Mouse (Mus musculus) right cerebral cortex, postnatal 25 days (tissue): Measurements from ENCODE around the gene Asic2.
A peak's percentile ranks its signal among the peaks of the same experiment; 100 is the strongest.

ENCODE experiments used
- DNase-seq: peaks from one replicate; pipeline ENCODE4 v3.0.0; 2022

Gene Asic2

DNA sequence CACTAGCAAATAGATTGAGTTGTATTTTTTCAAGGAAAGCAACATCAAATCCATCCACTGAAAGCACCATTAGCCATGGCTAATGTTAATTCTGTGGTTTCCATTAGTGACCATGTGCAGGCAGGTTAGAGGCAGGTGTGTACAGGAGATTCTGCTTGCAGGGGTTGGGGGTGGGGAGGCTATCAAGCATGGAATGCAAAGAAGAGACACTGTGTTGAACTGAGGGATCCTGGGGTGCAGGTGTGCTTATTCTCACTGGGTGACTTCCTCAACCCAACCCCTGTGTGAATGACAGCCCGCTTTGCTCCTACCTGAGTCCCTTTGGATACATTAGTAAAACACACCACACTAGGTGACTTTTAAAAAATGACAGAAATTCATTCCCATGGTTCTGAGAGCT is 20.2 kb downstream of the Asic2 start:
- no peak for DNase-seq

DNA sequence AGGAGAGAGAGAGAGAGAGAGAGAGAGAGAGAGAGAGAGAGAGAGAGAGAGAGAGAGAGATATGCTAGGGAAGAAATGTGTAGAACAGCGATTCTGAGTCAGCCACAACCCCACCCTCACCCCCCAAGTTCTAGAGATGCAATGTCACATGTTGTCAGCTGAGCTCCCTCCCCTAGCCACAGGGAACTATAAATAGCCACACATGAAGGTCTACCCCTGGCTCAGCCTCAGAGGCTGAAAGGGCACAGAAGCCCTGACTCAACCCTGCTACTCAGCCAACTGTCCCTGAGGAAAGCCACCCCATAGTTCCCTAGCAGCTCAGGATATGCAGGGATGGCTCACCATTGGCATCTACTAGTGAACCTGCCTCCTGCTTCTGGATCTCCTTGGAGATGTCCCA is 26.1 kb downstream of the Asic2 start:
- DNase-seq = no peak

DNA sequence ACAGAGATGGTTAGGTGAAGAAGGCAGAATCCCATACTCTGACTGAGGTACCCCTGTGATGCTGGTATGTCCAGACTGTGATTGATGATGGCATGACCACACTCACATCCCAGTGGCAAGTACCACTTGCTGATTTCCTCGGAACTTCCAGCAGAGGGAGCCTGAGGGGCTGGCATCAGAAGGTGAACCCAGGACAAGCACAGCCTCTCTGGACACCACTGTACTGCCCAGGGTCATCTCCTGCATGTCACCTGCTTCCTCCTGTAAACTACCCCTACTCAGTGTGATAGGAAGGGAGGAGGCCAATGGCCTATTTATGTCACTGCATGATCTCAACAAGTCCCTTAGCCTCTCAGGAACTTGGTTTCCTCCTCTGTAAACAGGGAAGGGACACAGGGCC is 27.3 kb downstream of the Asic2 start:
- DNase-seq = no peak

DNA sequence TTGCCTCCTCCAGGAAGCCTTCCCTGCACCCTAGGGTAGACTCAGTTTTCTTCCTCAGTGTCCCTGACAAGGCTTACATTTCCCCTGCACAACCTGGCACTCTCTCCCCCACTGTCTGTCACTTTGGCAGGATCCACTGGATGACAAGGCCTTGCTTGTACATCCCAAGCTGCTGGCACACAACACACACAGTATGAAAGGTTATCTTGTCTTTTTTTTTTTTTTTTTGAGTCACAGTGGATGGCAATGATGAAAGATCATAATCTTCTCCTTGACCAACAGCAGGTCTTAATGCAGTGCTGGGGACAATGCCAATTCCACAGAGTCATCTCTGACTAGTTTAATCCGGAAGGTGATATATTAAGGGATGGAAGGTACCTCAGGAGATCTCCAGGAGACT is 30.7 kb downstream of the Asic2 start:
- DNase-seq = no peak

DNA sequence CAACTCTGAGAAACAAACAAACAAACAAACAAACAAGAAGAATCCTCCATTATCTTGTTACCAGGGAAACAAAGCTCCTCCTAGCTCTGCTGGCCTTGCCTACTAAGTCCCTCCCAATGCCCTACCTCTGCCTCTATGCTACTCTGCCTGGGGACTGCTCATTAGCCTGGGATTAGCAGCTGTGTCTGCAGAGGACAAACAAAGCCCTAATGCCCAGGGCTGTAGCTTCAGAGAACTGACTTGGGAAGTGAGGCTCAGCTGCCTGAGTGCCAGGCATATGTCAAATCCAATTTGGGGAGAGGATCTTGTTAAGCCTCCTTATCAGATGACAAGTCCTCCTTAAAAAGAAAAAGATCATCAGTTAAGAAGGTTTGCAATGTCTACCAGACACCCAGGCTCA is 41.9 kb downstream of the Asic2 start:
- DNase-seq = no peak

DNA sequence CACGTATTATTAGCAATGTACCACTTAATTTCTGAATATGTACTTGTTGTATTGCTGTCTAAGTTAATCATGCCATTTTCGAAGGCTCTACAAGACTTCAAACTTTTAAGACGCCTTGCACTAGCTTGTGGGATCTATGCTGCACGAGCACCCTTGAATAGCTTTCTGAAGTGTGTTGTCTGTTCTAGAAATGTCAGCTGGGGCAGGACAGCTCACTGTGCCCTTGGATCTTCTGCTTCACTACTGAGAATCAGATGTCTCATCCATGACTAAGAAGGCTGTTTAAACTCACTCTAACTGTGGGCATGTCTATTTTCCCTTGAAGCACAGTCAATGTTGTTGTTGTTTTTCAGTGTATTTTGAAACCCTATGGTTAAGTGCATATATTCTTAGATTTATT is 44.6 kb downstream of the Asic2 start:
- no peak for DNase-seq

DNA sequence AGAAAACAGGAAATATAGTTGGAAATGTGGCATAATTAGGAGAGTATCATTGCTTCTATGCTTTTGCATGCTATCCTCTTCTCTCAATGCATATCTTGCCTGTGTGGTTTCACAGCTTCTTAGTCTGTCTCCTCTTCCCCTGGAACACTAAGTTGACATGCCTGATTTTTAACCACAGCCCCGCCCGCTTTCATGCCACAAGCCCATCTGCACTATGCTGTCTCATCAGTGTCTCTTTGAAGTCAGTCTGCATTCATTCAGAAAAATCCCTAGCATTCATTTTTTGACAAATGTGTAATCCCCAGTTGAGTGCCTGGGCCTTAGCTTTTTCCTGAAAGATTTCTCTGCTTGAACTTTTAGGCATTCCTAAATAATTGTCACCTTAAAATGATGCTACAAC is 45.2 kb downstream of the Asic2 start:
- DNase-seq = no peak

DNA sequence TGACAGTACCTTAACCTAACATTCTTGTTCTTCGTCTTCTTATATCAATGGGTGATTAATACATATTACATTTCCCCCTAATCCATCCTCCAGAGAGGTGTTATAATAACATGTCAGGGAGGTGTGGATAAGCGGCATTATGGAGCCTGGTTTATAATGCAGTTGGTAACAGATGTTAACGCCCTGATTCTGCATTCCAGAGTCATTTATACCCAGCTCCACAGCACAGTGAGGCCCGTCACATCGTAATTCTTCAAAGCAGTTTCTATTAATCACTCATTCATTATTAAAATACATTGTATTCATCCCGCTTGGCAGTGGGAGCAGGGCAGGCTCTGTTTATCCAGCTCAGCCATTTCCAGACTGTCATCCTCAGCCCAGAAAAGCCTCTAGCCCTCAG is 52.8 kb downstream of the Asic2 start:
- DNase-seq = no peak

DNA sequence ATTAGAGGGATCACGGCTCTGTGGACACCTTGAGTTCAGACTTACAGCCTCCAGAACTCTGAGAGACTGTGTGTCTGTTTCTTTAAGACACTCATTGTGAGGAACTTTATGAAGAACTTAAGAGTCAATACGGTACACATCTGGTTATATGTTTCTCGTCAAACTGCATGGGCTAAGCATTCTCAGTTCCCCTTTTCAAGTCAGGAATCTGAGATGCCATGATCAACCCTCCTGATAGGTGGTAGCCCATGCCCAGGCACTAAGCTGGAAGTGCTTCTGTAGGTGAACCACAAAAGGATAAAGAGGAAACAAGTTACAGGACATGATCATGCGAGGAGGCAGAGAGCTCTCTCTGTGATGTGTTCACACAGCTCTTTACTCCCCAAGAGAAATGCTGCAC is 55.2 kb downstream of the Asic2 start:
- no peak for DNase-seq

DNA sequence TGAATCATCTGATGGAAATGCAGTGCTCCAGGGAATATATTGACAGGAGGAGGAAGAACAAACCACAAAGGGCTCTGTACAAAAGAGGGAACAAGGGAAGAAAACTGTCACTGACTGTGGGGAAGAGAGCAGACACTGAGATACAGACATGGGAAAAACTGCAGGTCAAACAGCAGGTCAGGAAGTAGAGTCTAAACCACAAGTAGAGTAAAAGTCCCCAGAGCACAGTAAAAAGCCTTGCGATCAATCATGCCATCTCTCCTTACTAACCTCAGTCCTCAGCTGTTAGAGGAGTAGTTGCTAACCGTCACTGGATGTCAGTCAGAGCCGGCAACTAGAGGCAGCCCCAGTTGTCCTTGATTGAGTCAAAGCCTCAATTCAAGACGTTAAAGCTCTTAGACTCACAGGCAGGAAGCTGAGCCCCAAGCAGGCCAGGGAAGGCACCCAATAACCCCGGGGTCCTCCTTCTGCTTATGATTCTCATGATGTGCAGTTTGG is 58.8 kb downstream of the Asic2 start:
- DNase-seq = no peak

DNA sequence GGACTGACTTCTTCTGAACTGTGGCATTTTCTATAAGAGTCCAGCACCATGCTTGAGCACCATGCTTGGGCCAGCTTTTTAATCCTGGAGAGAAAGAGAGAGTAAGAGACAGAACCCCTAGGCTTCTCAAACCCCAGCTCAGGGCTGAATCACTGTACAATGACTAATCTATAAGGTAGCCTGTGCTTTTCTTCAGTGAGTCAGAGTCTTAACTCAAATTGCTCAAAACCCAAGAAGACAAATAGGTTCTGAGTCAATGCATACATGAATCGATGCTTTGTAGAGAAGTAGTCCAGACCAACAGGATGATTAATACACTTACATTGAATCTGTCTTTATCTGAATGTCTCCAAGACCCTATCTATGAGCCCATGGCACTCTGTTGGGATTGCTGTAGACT is 59.5 kb downstream of the Asic2 start:
- no peak for DNase-seq

DNA sequence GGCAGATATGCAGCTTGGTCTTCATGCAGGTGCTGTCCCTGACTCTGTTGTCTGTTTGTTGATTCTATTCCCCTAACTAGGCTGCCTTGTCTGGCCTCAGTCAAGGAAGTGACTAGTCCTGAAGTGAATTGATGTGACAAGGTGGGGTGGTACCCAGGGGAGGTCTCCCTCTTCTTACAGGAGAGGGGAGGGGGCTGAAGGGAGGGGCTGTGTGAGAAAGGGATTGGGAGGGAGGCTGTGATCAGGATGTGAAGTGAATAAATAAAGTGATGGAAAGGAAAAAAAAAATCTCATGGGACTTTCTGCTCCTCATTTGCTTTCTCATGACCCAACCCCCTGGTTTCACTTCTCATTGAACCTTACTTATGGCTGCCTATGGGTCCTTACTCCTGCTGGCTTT is 65.9 kb downstream of the Asic2 start:
- no peak for DNase-seq

DNA sequence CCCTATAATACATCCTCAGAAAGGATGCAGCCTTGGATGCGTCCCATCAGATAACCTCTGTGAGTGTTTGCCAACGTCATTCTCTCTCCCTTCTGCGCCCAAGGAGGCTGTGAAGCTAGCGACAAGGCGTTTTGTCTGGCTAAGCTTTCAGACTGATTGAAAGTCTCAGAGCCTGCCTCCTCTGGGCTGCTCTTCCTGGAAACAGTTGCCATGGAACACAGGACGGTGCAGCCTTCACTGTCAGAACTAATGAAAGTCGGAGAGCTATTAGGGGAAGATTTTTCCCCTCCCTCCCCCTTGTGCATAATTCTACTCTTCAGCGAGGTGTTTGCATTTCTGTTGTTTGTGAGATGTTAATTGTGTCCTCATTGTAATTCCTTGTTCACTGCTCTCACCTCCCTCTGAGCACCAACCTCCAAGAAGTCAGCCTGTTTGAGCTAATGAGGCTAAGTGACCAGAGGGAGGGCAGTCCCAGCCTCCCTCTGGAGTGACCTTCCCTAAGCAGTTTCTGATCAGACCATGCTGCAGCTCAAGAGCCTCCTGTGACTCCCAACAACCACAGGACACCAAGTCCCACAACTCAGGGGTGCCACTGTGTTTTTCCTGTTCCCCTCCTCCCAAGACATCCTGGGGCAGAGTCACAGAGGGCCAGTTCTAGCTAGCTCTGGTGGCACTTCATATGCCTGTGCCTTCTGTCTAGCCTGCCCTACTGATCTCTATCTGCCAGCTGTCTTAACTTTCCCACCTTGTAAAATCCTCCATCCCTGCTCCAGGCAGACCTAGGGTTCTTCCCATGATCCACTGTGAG is 70.5 kb downstream of the Asic2 start:
- DNase-seq = peak; percentile 17

DNA sequence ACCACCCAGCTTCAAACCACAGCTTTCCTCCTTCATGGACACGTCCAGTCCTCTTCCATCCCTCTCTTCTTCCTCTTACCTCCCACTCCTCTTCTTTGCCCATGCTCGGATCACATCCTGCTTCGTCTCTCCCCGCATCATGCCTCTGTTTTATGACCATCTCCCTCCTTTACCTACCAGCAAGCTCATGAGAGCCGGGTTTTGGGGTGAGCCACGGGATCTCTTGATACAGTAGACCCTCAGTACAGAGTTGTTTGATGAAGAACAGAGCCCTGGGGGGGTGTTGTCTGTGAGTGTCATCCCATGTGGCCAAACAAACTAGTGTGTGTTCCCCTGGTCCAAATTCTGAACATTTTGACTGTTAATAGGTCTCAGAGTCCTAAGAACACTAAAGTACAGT is 71.7 kb downstream of the Asic2 start:
- DNase-seq = no peak

DNA sequence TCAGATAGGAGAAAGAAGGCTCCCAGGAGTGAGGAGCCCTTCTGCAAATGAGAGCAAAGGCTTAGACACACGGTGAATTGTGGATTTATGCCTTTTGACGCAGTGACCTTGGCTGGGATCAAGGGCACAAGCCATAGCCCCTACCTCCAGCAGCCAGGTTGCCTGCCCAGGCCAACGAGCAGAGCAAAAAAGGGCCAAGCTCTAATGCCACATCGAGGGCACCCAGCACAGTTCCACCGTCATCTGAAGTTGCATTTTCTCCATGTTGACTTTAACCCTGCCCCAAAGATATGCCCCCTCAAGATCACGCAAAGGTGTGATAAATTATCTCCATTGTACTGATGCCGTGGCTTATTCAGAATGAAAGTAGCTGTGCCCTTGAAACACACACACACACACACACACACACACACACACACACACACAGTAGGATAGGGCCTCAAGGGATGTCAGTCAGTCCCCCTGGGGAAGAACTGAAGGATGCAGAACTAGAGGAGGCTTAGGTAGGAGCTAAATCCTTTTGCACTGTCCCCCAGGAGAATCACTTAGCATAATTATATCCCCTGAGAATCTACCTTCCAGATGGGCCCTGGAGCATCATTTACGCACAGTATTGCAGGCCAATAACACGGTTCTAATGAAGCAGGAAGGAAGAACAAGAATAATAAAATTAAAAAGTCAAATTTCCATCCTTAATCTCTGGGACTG is 96.6 kb downstream of the Asic2 start:
- DNase-seq = no peak

DNA sequence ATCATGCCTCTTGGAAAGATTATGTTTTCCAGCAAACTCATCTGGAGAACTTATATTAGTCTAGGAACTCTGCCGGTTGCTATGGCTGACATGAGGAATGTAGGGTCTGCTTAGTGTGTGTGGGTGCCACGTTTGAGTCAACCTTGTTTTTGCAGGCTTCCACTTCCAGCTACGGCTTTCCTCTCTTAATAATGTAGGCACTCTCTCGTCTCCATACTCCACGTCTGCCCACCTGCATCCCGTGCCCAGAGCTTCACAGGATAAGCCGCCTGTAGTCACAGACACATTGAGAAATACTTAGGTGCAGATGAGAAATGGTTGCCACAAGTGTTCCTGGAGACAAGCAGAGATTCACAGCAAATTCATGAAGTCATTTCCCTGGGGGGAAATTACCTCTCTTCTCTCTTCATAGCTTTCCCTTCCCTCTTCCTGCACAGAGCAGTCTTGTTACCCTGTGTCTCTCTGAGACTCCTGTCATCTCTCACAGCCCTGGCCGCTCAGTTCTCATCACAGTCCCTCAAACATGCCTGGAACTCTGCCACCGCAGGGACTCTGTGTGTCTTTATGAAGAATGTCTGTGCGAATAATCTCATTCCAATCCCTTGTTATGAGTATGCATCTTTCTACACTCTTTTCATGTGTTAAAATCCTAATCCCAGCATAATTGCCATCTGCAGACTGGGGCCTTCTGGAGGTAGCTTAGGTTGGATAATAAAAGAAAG is 102.4 kb downstream of the Asic2 start:
- DNase-seq = peak; percentile 52

DNA sequence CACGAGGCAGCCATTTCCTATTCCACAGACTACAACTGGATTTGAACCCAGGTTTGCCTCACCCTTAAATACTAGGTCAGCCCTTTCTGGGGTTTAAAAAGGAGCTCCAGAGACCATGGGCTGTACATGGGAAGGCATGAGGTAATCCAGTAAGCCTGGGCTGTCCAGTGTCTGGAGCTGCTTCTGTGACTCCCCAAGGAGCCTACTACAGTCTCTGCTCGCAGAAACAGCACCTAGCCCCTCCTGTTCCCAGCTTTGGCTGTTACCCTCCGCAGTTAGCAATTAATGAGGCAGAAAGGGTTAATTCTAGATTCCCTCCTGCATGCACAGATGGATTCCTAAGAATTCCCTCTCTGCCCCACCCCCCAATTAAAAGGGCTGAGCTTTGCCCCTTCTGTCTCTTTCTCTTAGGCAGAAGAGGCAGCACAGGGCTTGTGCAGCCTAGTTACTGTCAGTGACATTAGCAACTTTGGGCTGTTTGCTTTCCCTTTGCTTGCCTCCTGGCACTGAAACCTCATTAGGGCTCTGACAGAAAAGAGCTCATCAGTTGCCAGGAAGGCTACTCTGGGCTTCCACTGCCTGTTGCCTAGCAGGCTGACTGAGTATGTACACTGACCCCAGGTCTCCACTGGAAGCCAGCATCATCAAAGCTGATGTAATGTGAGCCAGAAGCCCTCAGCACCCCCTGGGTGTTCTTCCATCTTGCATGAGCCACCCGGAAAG is 107.8 kb downstream of the Asic2 start, which contains the start of gene 5530401A14Rik:
5530401A14Rik (plus strand) TSS at position 424 of the 723 bp plus-strand sequence.
- peak; percentile 9 for DNase-seq

DNA sequence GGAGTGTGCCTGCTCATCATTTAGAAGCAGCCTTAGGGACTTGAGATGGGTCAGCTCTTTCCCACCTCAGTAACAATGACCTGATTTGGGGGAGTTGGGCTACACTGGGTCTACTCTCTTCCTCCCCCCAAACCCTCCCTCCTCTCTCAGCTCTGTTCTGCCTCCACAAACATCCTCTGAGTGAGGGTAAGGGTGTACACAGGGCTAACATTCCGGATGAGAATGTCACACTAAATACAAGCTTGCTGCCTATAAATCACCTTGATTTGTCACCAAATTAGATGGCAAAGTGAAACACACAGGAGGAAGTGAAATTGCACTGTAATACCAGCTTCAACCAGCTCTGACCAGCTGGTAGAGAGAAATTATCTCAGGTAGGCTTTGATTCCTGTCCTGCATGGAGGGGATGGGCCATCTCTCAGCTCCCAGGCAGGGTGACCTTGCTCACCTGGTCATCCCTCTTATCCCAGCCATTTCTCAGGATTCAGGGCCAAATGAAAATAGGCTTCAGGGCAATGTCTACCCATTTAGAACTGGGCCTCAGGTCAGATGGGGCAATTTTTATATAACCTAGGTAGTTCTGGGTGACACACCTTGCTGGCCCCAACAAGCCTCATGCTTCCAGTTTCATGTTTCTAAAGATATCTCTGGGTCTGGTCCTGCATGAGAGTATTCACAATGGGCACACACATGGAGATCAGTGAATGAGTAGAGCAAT is 120.3 kb downstream of the Asic2 start:
- no peak for DNase-seq

DNA sequence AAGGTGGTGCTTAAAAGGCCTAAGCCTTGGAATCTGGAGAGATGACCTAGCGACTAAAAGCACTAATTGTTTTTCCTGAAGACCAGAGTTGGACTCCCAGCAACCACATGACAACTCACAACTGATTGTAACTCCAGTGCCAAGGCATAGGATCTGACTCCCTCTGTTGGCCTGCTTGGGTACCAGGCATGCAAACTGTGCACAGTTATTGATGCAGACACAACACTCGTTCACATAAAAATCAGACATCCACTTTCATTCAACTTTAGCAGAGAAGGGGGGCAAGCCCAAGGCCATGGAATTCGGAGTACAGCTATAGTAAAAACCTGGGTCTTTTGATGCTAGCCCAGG is 122.6 kb downstream of the Asic2 start:
- DNase-seq = no peak

DNA sequence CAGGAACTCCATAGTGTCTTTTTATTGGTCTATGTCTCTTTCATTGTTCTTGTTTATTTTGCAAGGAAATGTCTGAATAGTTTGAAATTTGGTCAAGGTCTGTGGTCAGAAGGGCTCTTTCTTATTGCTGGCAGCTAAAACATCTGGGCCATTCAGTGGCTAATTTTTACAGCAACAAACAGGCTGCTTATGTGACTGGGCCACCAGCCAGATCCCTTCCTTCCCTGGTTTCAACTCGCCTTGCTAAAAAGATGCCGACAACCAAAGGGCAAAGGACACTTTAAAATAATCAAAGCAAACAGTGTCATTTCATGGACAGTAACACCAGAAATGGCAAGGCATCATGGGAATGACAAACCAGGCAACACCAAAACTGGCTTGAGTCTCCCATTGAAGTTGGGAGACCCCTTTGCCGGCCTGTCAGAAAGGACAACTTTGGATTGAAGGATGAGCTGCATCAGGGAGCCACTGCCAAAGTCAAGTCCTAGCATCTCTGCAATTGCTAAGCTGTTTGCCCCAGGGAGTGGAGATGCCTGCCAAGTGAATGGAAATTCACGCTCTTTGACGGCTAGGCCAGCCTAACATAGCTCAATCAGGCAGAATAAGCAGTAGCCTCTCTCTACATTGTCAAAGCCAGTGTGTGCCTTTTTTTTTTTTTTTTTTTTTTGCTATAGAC is 123.1 kb downstream of the Asic2 start:
- DNase-seq = no peak

DNA sequence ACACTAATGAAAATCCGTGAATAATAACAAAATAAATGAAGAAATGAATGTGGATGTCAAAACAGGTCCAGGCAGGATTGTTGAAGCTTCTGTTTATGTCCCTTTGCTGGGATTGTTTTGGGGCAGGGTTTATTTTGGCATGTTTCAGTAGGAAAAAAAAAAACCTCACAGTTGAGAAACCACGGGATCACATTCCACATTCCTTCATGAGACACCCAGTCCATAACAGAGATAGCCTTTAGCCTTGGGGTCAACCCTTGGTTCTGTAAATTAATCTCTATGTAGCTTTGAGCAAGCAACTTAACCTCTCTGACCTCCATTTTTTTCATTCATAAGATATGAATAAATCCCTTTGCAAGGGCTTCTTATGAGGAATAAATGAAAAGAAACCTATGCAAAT is 127.3 kb downstream of the Asic2 start:
- no peak for DNase-seq

DNA sequence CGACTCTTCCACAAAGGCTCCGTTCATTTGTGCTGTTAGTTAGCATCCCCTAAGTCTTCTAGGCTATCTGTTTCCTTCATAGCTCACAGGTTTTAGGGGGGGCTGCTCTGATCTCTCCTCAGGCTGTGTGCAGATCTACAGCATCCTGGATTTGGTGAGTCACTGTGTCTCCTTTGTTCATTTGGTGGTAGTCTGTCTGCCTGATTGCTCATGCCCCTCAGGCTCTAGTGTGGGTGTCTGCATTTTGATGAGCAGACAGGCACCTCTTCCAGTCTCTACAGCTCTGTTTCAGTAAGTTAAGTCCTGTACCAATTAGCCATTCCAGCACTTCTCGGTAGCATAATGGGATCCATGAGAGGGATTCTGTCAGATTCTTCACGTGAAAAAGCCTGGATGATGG is 129.8 kb downstream of the Asic2 start:
- no peak for DNase-seq
